Mouse (Mus musculus) left cerebral cortex, postnatal 14 days (tissue): Measurements from ENCODE around the gene Wdfy3. TPM values are rescaled to one million over a fixed set of nuclear protein-coding genes. Genes with fewer than 3 reads are reported as not detected.
"Not testable (repeated sequence)": the region's sequence is repeated elsewhere in the genome, so short reads cannot be mapped to it uniquely, and the experiment has no call there.

Source experiments
- DNase-seq, 2 experiments: peaks; one replicate each; pipeline ENCODE4 v3.0.0; 2021 to 2022; ENCODE audit warnings: low spot score in 2 of 2, mixed read lengths in 1 of 2
- intact Hi-C: fragments of 180-260 bp; cut with DNase I; formaldehyde crosslinking; loops from one replicate; pipeline ENCODE4 v1.15.1; 2025
- total RNA-seq, 2 experiments: library from RNA; stranded (reverse); gene quantifications; 2 replicates each; pipeline ENCODE4 v1.2.3; 2021

Wdfy3 gene
- total RNA-seq, 2 experiments from 2014 or later = 109 to 112 TPM

DNA sequence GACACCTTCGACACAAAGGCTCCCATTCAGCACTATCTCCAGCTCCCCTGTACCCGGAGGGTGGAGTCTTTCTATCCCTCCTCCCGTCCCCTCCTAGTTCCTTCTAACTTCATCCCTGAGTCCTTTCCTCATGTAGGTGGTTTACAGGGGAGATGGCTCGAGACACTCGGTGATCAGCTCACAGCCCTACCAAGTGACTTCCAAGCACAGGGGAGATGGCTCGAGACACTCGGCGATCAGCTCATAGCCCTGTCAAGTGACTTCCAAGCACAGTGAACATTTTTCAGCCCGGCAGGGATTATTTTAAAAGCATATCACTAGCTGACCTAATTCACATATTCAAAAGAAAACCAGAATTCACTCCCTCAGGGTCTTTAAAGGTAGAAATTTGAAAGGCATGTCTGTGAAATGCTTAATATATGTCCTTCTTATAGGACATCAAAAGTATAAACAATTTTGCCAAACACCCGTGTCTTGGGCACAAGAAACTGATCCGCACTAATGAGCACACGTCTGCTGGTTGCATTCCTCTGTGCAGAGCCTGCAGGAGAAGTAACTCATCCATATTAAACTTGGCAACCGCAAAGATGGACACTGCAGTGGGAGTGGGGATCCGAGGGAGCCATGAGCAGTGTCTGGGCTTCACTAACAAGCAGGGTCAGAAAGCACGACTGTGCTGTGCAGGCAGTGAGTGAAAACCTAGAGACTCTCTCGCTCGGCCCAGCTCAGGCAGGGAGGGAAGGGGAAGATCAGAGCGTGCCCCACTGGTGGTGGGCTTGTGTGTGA lies 207.7 kb downstream of the Wdfy3 start:
- intact Hi-C loops = no loop called here
- no peak for DNase-seq

DNA sequence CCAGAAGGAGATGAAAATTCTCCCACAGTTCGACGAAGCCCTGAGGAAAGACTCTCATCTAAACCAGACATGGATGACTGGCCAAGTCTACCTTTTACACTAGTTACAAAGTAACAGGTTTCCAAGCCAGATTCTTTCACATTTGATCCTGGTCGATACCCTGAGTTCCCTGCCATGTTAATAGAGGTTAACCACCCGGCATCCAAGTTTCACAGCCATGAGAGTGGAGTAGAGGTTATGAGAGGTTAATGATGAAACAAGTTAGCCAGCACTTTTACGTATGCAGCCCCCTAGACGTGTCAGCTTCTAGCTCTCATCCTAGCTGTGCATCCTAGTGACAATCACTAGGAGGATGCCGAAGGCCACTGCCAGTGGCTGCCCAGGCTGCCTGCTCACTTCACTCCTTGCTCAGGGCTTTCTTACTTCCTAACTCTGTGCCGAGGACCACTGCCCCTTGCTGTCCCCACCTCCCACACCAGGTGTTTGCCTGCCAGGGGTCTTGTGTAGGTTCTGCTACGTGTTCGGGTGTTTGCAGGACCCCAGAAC lies 210.8 kb downstream of the Wdfy3 start:
- intact Hi-C loops = no loop called here
- DNase-seq = no peak

DNA sequence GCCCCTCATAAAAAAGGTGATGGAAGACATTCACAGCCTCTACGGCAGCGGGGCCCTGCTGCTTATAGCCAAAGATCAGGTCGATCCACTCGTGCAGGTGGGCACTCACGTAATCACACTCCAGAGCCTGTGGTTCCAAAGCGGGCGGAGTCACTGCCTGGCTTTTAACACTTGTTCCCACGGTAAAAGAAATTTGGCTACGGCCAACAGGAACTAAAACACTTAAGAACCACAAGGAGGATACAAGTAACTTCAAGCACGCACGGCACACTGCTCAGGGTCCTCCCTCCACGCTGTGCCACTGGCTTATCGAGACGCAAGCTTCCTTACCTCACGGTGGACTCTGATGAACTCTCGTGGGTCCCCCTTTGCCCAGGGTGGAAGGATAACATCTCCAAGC lies 214.2 kb downstream of the Wdfy3 start:
- no peak for DNase-seq
- intact Hi-C loops = no loop called here

GRCm38 (mm10) chr5:101854667-101855066 lies 215.1 kb downstream of the Wdfy3 start:
- no peak for DNase-seq
- intact Hi-C loops = no loop called here

DNA sequence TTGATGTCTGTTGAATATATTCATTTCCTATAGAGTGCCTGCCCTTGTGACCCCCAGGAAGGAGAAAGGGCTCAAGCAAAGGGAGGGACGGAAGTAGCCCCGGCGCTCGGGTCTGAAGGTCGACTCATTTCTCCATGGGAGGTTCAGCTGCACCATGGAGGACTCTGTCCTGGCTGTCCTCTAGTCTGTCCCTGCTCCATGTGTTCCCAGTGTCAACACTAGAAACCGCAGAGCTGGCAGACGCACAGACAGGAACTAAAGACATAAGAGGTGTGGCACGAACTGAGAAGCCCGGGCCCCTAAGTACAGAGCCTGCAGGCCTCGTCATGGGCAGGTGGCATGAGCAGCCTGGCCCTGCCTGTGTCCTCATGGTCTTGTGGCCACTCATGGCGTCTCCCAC lies 215.6 kb downstream of the Wdfy3 start:
- intact Hi-C loops = no loop called here

DNA sequence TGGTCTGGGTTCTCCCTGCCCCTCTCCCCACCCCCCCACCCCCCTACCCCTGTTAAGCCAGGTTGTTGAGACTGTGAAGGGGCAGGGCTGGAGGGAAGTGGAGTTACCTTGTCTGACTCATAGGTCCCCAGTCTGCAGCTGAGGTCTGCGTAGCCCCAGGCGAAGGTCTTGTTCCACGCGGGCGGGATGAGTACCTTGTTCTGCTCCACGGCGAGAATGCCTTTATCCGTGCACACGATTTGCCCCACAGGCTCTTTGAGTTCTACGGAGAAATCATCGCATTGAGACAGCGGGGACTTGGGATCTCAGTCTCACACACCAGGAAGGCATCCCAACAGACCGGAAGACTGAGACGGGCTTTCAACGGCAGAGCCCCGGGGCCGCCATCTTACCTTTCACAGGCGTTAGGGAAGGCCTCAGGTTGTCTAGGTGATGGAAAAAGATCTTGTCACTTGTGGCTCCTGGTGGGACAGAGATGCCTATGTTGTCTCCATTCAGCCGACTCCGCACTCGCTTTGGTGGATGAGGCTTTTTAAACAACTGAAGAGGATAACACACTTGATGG lies 217.5 kb downstream of the Wdfy3 start:
- intact Hi-C loops = no loop called here

More for the DNA sequence above, 215.6 kb downstream of the Wdfy3 start:
- no peak for DNase-seq

GRCm38 (mm10) chr5:101851133-101851532 lies 218.6 kb downstream of the Wdfy3 start:
- no peak for DNase-seq
- intact Hi-C loops = no loop called here

More for the DNA sequence above, 217.5 kb downstream of the Wdfy3 start:
- no peak for DNase-seq

GRCm38 (mm10) chr5:101847762-101848161 lies 222.0 kb downstream of the Wdfy3 start:
- intact Hi-C loops = no loop called here
- no peak for DNase-seq

DNA sequence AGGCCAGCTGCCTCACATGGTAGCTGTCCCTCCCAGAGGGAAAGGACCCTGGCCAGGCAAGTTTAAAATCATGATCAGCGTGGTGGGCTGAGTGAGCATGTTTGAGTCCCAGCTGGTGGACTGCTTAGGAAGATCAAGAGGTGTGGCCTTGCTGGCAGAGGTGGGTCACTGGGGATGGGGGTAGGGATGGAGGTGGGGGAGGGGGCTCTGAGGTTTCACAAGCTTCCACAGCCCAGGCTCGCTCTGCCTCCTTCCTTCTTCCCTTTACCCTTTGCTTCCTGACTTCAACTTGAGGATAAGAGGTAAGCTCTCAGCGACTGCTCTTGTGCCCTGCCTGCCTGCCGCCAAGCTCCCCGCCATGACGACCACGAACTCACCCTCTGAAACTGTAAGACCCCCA lies 222.4 kb downstream of the Wdfy3 start:
- intact Hi-C loops = no loop called here
- no peak for DNase-seq

GRCm38 (mm10) chr5:101845930-101846329 lies 223.8 kb downstream of the Wdfy3 start:
- no peak for DNase-seq
- intact Hi-C loops = no loop called here

DNA sequence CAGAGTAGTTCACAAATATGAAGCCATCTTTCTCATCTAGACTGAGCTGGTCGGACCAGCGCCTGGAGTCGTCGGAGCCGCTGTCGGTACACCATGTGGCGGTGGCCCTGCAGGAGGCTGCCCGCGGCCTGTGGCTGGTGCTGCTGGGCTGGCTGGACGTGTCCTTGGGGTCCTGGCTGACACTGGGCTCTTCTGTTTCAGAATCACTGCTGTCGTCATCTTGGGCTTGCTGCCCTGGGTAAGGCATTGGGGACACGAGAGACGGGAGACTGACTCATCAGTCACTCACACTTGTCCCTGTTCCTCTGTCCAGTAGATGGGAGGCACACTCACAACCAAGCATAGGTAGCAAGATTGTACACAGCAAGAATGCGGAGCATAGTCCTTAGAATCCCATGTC lies 224.7 kb downstream of the Wdfy3 start:
- intact Hi-C loops = no loop called here

DNA sequence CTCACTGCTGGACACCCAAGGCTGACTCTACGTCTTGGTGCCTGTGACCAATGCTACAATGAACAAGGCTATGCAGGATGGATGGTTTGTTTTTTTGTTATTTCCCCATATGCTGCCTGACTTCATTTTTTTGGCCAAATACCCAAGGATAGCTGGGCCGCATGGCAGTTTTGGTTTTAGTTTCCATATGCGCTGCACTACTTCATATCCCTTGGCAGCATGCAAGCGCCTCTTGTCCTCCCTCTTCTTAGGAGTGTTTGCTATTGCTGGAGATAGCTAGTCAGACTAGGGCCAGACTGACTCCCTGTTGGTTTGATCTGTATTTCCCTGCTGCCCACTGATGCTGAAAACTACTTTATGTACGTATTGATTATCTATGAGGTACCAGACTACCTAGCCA lies 229.2 kb downstream of the Wdfy3 start:
- intact Hi-C loops = no loop called here
- DNase-seq = no peak

More for the DNA sequence above, 224.7 kb downstream of the Wdfy3 start:
- no peak for DNase-seq

- DNase-seq, intact Hi-C loops: not testable (repeated sequence)
These were observed 232.1 kb downstream of the Wdfy3 start for GRCm38 (mm10) chr5:101837605-101838004.

- intact Hi-C loops = no loop called here
- no peak for DNase-seq
These were observed 233.5 kb downstream of the Wdfy3 start for GRCm38 (mm10) chr5:101836221-101836620.

DNA sequence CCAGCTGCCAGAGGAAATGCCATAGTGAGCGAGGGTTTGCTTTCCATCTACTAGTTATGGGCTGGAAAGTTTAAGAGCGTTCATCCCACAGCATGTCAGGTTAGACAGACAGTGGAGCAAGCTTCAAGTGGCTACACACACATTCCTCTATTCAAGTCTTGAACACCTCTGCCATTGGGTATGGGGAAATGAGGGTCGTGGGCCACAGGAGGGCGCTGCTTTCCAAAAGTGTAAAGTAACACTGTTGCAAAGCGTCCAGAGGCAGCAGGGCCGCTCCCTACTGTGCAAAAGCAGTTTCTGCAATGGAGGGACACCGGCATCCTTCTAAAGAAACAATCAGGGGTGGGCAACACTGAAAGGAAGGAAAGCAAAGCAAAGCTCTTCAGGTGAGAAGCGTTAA lies 235.8 kb downstream of the Wdfy3 start:
- DNase-seq = no peak
- intact Hi-C loops = no loop called here

- no peak for DNase-seq
- intact Hi-C loops = no loop called here
These were observed 236.7 kb downstream of the Wdfy3 start for GRCm38 (mm10) chr5:101832991-101833390.

GRCm38 (mm10) chr5:101832042-101832441 lies 237.7 kb downstream of the Wdfy3 start:
- intact Hi-C loops = no loop called here
- no peak for DNase-seq

- intact Hi-C loops = no loop called here
- DNase-seq = no peak
These were observed 239.5 kb downstream of the Wdfy3 start for GRCm38 (mm10) chr5:101830180-101830579.

- intact Hi-C loops = no loop called here
- peak in 1 of 2 experiments; percentile 25 for DNase-seq
These were observed 240.8 kb downstream of the Wdfy3 start for GRCm38 (mm10) chr5:101828932-101829331.

DNA sequence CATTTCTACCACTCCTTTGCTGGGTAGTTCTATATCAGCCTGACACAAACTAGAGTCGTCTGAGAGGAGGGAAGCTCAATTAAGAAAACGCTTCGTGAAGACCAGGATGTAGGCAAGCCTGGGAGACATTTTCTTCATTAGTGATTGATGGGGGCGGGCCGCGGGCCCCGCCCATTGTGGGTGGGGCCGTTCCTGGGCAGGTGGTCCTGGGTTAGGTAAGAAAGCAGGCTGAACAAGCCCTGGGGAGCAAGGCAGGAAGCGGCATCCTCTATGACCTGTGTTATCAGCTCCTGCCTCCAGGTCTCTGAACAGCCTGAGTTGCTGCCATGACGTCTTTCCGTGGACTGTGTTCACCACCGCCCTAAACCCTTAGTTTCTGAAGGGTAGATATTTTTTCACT lies 242.2 kb downstream of the Wdfy3 start:
- no peak for DNase-seq
- intact Hi-C loops = no loop called here

GRCm38 (mm10) chr5:101826531-101826970 lies 243.2 kb downstream of the Wdfy3 start:
- intact Hi-C loops = no loop called here
- DNase-seq = peak; percentile 28 to 47
